Mouse (Mus musculus) bone marrow macrophage, adult 2 months (primary cell): Measurements from ENCODE around the gene Sctr.

ENCODE experiments used
- CTCF ChIP-seq: IDR thresholded peaks from 2 replicates; pipeline ENCODE4 v1.5.1; 2012; ENCODE audit warnings: low read depth, mild to moderate bottlenecking, low read length, moderate library complexity
- POLR2A ChIP-seq: IDR thresholded peaks from 2 replicates; pipeline ENCODE4 v1.6.1; 2012; ENCODE audit warnings: mild to moderate bottlenecking, low read depth, low read length, borderline replicate concordance

GRCm38 (mm10) chr1:120074931-120075330, 68.2 kb downstream of the Sctr start:
- TF ChIP-seq CTCF (no peak), POLR2A (no peak)
